Mouse (Mus musculus) hindbrain, embryonic 13.5 days (tissue): ENCODE measurements around the gene Wdr59. TPM values are rescaled to one million over a fixed set of nuclear protein-coding genes. Genes with fewer than 3 reads are reported as not detected.
"Not testable (repeated sequence)": the region's sequence is repeated elsewhere in the genome, so short reads cannot be mapped to it uniquely, and the experiment has no call there.

Source experiments
- ATAC-seq: fragments of 200-750 bp; cut with Nextera tagmentation; 2 replicates; pipeline ENCODE4 v1.8.0; 2017; ENCODE audit warnings: moderate TSS enrichment; ENCODE audit not compliant: low FRiP score
- H3K27ac ChIP-seq: fragments of 300-500 bp; sonication (generic); 2 replicates; pipeline ENCODE4 v1.5.1; 2015; ENCODE audit warnings: inconsistent platforms, mild to moderate bottlenecking, moderate library complexity
- H3K27me3 ChIP-seq: fragments of 300-500 bp; sonication (generic); 2 replicates; pipeline ENCODE4 v1.6.1; 2015; ENCODE audit warnings: mild to moderate bottlenecking, inconsistent platforms
- H3K36me3 ChIP-seq: fragments of 300-500 bp; sonication (generic); 2 replicates; pipeline ENCODE4 v1.6.1; 2015; ENCODE audit warnings: mild to moderate bottlenecking, inconsistent platforms
- H3K4me1 ChIP-seq: fragments of 300-500 bp; sonication (generic); replicated peaks from 2 replicates; pipeline ENCODE4 v1.6.1; 2015; ENCODE audit warnings: inconsistent platforms
- H3K4me2 ChIP-seq: fragments of 300-500 bp; sonication (generic); 2 replicates; pipeline ENCODE4 v1.6.1; 2015; ENCODE audit warnings: inconsistent platforms, mild to moderate bottlenecking, moderate library complexity
- H3K4me3 ChIP-seq: fragments of 300-500 bp; sonication (generic); 2 replicates; pipeline ENCODE4 v1.5.1; 2015; ENCODE audit warnings: mild to moderate bottlenecking, inconsistent platforms
- H3K9ac ChIP-seq: fragments of 300-500 bp; sonication (generic); 2 replicates; pipeline ENCODE4 v1.6.1; 2015; ENCODE audit warnings: mild to moderate bottlenecking, inconsistent platforms
- H3K9me3 ChIP-seq: fragments of 300-500 bp; sonication (generic); 2 replicates; pipeline ENCODE4 v1.6.1; 2016; ENCODE audit warnings: inconsistent platforms
- WGBS: fragments of 180-500 bp; shearing (Covaris S2); methylation state at CpG from one replicate; pipeline ENCODE4 v1.1.7; 2015; 5-methylcytosine and 5-hydroxymethylcytosine counted together
- polyA plus RNA-seq: library from polyadenylated mRNA; unstranded; fragments of >200 nt; fragmentation: Nextera tagmentation; extraction: Ambion mirVana; gene quantifications from 2 replicates; pipeline ENCODE4 v1.2.1, GENCODE M21; 2015

The Wdr59 gene
- polyA plus RNA-seq, 1 experiment from 2014 or later = 7.4 TPM

GRCm38 (mm10) chr8:111510401-111510800 is 11.5 kb downstream of the Wdr59 start:
- ATAC-seq = no peak
- no peak overlapping the region for H3K4me3 ChIP-seq
- H3K9me3 ChIP-seq = no peaks in the 10 kb centered on the region
- no peaks in the 10 kb centered on the region for H3K27me3 ChIP-seq
- H3K4me1 ChIP-seq = peaks cover 10% of the 10 kb centered on the region
- H3K27ac ChIP-seq = no peak overlapping the region
- H3K4me2 ChIP-seq = no peak overlapping the region
- WGBS = 72% methylated on average over 4 of the region's 4 CpGs
- H3K36me3 ChIP-seq = no peaks in the 10 kb centered on the region
- H3K9ac ChIP-seq = no peak overlapping the region

- H3K36me3 ChIP-seq = peaks cover 2% of the 10 kb centered on the region
- ATAC-seq = no peak
- no peak overlapping the region for H3K4me2 ChIP-seq
- H3K27me3 ChIP-seq = no peaks in the 10 kb centered on the region
- no peak overlapping the region for H3K27ac ChIP-seq
- no peak overlapping the region for H3K9ac ChIP-seq
- H3K9me3 ChIP-seq = no peaks in the 10 kb centered on the region
- H3K4me3 ChIP-seq = no peak overlapping the region
- WGBS = 83% methylated on average over 11 of the region's 11 CpGs
- peaks cover 10% of the 10 kb centered on the region for H3K4me1 ChIP-seq
Measured at GRCm38 (mm10) chr8:111509278-111509677, 12.6 kb downstream of the Wdr59 start.

- 31% methylated on average over 2 of the region's 2 CpGs for WGBS
- no peaks in the 10 kb centered on the region for H3K9me3 ChIP-seq
- peak overlapping the region; percentile 32; the same call in 1 of the 2 replicates for H3K27ac ChIP-seq
- no peak overlapping the region for H3K4me3 ChIP-seq
- H3K9ac ChIP-seq = no peak overlapping the region
- H3K36me3 ChIP-seq = peaks cover 9% of the 10 kb centered on the region
- peaks cover 10% of the 10 kb centered on the region for H3K4me1 ChIP-seq
- no peak for ATAC-seq
- H3K27me3 ChIP-seq = no peaks in the 10 kb centered on the region
- no peak overlapping the region for H3K4me2 ChIP-seq
Measured at GRCm38 (mm10) chr8:111508566-111508965, 13.3 kb downstream of the Wdr59 start.

GRCm38 (mm10) chr8:111501724-111502464 is 20.0 kb downstream of the Wdr59 start:
- no peak overlapping the region for H3K27ac ChIP-seq

GRCm38 (mm10) chr8:111498249-111498648 is 23.6 kb downstream of the Wdr59 start:
- WGBS = 92% methylated on average over 6 of the region's 6 CpGs
- peaks cover 64% of the 10 kb centered on the region for H3K36me3 ChIP-seq
- H3K27me3 ChIP-seq = not testable (repeated sequence)

More at GRCm38 (mm10) chr8:111501724-111502464, 20.0 kb downstream of the Wdr59 start:
- Histone ChIP-seq H3K9ac (no peak overlapping the region), H3K4me2 (no peak overlapping the region), H3K4me3 (no peak overlapping the region), H3K27me3 (no peaks in the 10 kb centered on the region), H3K4me1 (no peaks in the 10 kb centered on the region), H3K9me3 (no peaks in the 10 kb centered on the region), H3K36me3 (peaks cover 48% of the 10 kb centered on the region)
- WGBS = 68% methylated on average over 11 of the region's 11 CpGs
- no peak for ATAC-seq

GRCm38 (mm10) chr8:111496326-111496725 is 25.6 kb downstream of the Wdr59 start:
- no peak overlapping the region for H3K4me3 ChIP-seq
- no peaks in the 10 kb centered on the region for H3K9me3 ChIP-seq
- no peak for ATAC-seq
- 87% methylated on average over 7 of the region's 7 CpGs for WGBS
- H3K27ac ChIP-seq = 0 out of 2 replicates have a peak overlapping the region, but pooled peaks have one; percentile 2
- no peaks in the 10 kb centered on the region for H3K27me3 ChIP-seq
- H3K4me1 ChIP-seq = 0 out of 2 replicates have a peak, but pooled peaks cover 4% of the 10 kb centered on the region
- H3K4me2 ChIP-seq = no peak overlapping the region
- H3K36me3 ChIP-seq = peaks cover 60% of the 10 kb centered on the region
- no peak overlapping the region for H3K9ac ChIP-seq

More at GRCm38 (mm10) chr8:111498249-111498648, 23.6 kb downstream of the Wdr59 start:
- not testable (repeated sequence) for H3K4me2 ChIP-seq, H3K4me1 ChIP-seq, H3K4me3 ChIP-seq, H3K9me3 ChIP-seq, ATAC-seq, H3K9ac ChIP-seq, H3K27ac ChIP-seq

GRCm38 (mm10) chr8:111493176-111493575 is 28.7 kb downstream of the Wdr59 start:
- no peak overlapping the region for H3K27ac ChIP-seq
- H3K4me1 ChIP-seq = 0 out of 2 replicates have a peak, but pooled peaks cover 9% of the 10 kb centered on the region
- no peaks in the 10 kb centered on the region for H3K27me3 ChIP-seq
- H3K4me2 ChIP-seq = no peak overlapping the region
- no peak overlapping the region for H3K9ac ChIP-seq
- no peak for ATAC-seq
- WGBS = 97% methylated on average over 3 of the region's 3 CpGs
- peaks cover 37% of the 10 kb centered on the region for H3K36me3 ChIP-seq
- H3K9me3 ChIP-seq = no peaks in the 10 kb centered on the region
- H3K4me3 ChIP-seq = no peak overlapping the region

GRCm38 (mm10) chr8:111492508-111492907 is 29.4 kb downstream of the Wdr59 start:
- H3K36me3 ChIP-seq = peaks cover 30% of the 10 kb centered on the region
- H3K4me1 ChIP-seq = 0 out of 2 replicates have a peak, but pooled peaks cover 9% of the 10 kb centered on the region
- no peaks in the 10 kb centered on the region for H3K9me3 ChIP-seq
- no peak overlapping the region for H3K4me3 ChIP-seq
- H3K27ac ChIP-seq = 0 out of 2 replicates have a peak overlapping the region, but pooled peaks have one; percentile 8
- no peak overlapping the region for H3K4me2 ChIP-seq
- 87% methylated on average over 9 of the region's 9 CpGs for WGBS
- no peak overlapping the region for H3K9ac ChIP-seq
- ATAC-seq = no peak
- H3K27me3 ChIP-seq = no peaks in the 10 kb centered on the region

- Histone ChIP-seq H3K27ac (no peak overlapping the region), H3K9ac (no peak overlapping the region), H3K4me2 (no peak overlapping the region), H3K36me3 (peaks cover 29% of the 10 kb centered on the region), H3K4me3 (no peak overlapping the region), H3K27me3 (no peaks in the 10 kb centered on the region), H3K4me1 (0 out of 2 replicates have a peak, but pooled peaks cover 9% of the 10 kb centered on the region), H3K9me3 (no peaks in the 10 kb centered on the region)
- no peak for ATAC-seq
- 75% methylated on average over 7 of the region's 7 CpGs for WGBS
Measured at GRCm38 (mm10) chr8:111491191-111491590, 30.7 kb downstream of the Wdr59 start.

- no peak for ATAC-seq
- 0 out of 2 replicates have a peak, but pooled peaks cover 9% of the 10 kb centered on the region for H3K4me1 ChIP-seq
- H3K4me3 ChIP-seq = no peak overlapping the region
- H3K27me3 ChIP-seq = no peaks in the 10 kb centered on the region
- no peak overlapping the region; the same call in 1 of the 2 replicates for H3K27ac ChIP-seq
- H3K36me3 ChIP-seq = peaks cover 23% of the 10 kb centered on the region
- 85% methylated on average over 10 of the region's 10 CpGs for WGBS
- H3K4me2 ChIP-seq = no peak overlapping the region
- no peak overlapping the region for H3K9ac ChIP-seq
- no peaks in the 10 kb centered on the region for H3K9me3 ChIP-seq
Measured at GRCm38 (mm10) chr8:111490034-111490591, 31.8 kb downstream of the Wdr59 start.

GRCm38 (mm10) chr8:111480691-111481090 is 41.2 kb downstream of the Wdr59 start:
- WGBS = 95% methylated on average over 8 of the region's 8 CpGs
- H3K4me3 ChIP-seq = no peak overlapping the region
- H3K4me1 ChIP-seq = no peaks in the 10 kb centered on the region
- H3K9me3 ChIP-seq = no peaks in the 10 kb centered on the region
- ATAC-seq = no peak
- no peak overlapping the region for H3K4me2 ChIP-seq
- H3K36me3 ChIP-seq = peaks cover 71% of the 10 kb centered on the region
- H3K27me3 ChIP-seq = no peaks in the 10 kb centered on the region
- no peak overlapping the region for H3K27ac ChIP-seq
- H3K9ac ChIP-seq = no peak overlapping the region

- WGBS = 60% methylated on average over 5 of the region's 5 CpGs
- Histone ChIP-seq H3K9me3 (no peaks in the 10 kb centered on the region), H3K4me2 (no peak overlapping the region), H3K4me3 (no peak overlapping the region), H3K9ac (no peak overlapping the region), H3K27me3 (no peaks in the 10 kb centered on the region), H3K4me1 (no peaks in the 10 kb centered on the region), H3K36me3 (peaks cover 57% of the 10 kb centered on the region), H3K27ac (no peak overlapping the region)
- ATAC-seq = no peak
Measured at GRCm38 (mm10) chr8:111477761-111478465, 44.0 kb downstream of the Wdr59 start.
